Mouse (Mus musculus) embryonic facial prominence, embryonic 15.5 days (tissue): Measurements from ENCODE around the gene Ccdc191. TPM values are rescaled to one million over a fixed set of nuclear protein-coding genes. Genes with fewer than 3 reads are reported as not detected.

Source experiments
- ATAC-seq: fragments of 200-750 bp; cut with Nextera tagmentation; 2 replicates; pipeline ENCODE4 v1.8.0; 2017; ENCODE audit warnings: low read depth, moderate TSS enrichment; ENCODE audit not compliant: insufficient number of reproducible peaks, low FRiP score, low TSS enrichment
- H3K27ac ChIP-seq: fragments of 300-500 bp; sonication (generic); replicated peaks from 2 replicates; pipeline ENCODE4 v1.5.1; 2015; ENCODE audit warnings: mild to moderate bottlenecking, inconsistent platforms
- H3K27me3 ChIP-seq: fragments of 300-500 bp; sonication (generic); 2 replicates; pipeline ENCODE4 v1.6.1; 2015; ENCODE audit warnings: inconsistent platforms
- H3K36me3 ChIP-seq: fragments of 300-500 bp; sonication (generic); 2 replicates; pipeline ENCODE4 v1.6.1; 2015; ENCODE audit warnings: mild to moderate bottlenecking, inconsistent platforms
- H3K4me1 ChIP-seq: fragments of 300-500 bp; sonication (generic); 2 replicates; pipeline ENCODE4 v1.6.1; 2015; ENCODE audit warnings: inconsistent platforms
- H3K4me2 ChIP-seq: fragments of 300-500 bp; sonication (generic); replicated peaks from 2 replicates; pipeline ENCODE4 v1.6.1; 2015; ENCODE audit warnings: mild to moderate bottlenecking, inconsistent platforms
- H3K4me3 ChIP-seq: fragments of 300-500 bp; sonication (generic); replicated peaks from 2 replicates; pipeline ENCODE4 v1.5.1; 2015; ENCODE audit warnings: mild to moderate bottlenecking, inconsistent platforms
- H3K9ac ChIP-seq: fragments of 300-500 bp; sonication (generic); 2 replicates; pipeline ENCODE4 v1.6.1; 2015; ENCODE audit warnings: inconsistent platforms
- H3K9me3 ChIP-seq: fragments of 300-500 bp; sonication (generic); replicated peaks from 2 replicates; pipeline ENCODE4 v1.6.1; 2016; ENCODE audit warnings: inconsistent platforms
- WGBS: fragments of 180-500 bp; shearing (Covaris S2); methylation state at CpG from one replicate; pipeline ENCODE4 v1.1.7; 2015; 5-methylcytosine and 5-hydroxymethylcytosine counted together
- polyA plus RNA-seq: library from polyadenylated mRNA; unstranded; fragments of >200 nt; fragmentation: Nextera tagmentation; extraction: Ambion mirVana; gene quantifications from 2 replicates; pipeline ENCODE4 v1.2.1, GENCODE M21; 2015

Gene Ccdc191
- polyA plus RNA-seq, 1 experiment from 2014 or later = 16.5 TPM

DNA sequence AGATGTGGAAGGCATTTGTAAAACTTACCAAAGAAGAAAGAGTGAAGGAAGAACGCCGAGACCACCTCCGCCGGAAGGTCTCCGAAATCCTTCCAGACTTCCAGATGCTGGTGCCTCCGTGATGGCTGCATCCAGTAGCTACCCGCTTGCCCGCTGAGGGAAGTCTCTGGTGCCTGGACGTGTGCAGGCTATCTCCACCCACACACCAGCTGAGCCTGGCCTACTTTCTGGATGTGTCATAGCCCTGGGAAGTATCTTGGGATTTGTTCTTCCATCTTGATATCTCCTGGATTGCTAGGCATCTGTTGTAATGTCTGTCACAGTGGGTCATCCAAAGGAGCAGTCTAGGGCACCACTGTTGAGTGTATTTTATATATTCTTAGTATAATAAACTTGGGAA lies 73.7 kb downstream of the Ccdc191 start:
- Histone ChIP-seq H3K27me3 (no peaks in the 10 kb centered on the region), H3K36me3 (no peaks in the 10 kb centered on the region), H3K4me3 (no peak overlapping the region), H3K9me3 (no peaks in the 10 kb centered on the region), H3K27ac (no peak overlapping the region), H3K4me2 (no peak overlapping the region), H3K4me1 (no peaks in the 10 kb centered on the region), H3K9ac (no peak overlapping the region)
- no peak for ATAC-seq
- WGBS = 91% methylated on average over 9 of the region's 9 CpGs

DNA sequence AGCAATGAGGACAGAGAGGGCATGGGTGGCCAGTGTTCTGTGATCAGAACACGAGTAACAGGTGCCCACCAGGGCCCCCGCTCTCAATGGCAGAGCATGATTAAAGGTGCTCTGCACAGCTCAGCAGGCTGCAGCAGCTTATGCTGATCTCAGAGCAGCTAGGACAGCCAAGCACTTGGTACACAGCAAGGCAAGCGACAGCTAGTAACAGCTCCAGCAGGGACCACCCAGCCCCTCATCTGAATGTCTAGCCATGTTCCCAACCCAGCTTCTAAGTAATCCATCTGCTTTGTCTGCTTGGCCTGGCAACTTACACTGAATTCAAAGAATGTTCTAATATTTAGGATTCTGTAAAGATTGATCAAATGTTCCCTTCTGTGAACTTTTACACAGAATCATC lies 74.2 kb downstream of the Ccdc191 start:
- Histone ChIP-seq H3K4me1 (no peaks in the 10 kb centered on the region), H3K36me3 (no peaks in the 10 kb centered on the region), H3K4me3 (no peak overlapping the region), H3K9ac (no peak overlapping the region), H3K9me3 (no peaks in the 10 kb centered on the region), H3K27ac (no peak overlapping the region), H3K27me3 (no peaks in the 10 kb centered on the region), H3K4me2 (no peak overlapping the region)
- WGBS = 76% methylated on average over 3 of the region's 3 CpGs
- no peak for ATAC-seq

DNA sequence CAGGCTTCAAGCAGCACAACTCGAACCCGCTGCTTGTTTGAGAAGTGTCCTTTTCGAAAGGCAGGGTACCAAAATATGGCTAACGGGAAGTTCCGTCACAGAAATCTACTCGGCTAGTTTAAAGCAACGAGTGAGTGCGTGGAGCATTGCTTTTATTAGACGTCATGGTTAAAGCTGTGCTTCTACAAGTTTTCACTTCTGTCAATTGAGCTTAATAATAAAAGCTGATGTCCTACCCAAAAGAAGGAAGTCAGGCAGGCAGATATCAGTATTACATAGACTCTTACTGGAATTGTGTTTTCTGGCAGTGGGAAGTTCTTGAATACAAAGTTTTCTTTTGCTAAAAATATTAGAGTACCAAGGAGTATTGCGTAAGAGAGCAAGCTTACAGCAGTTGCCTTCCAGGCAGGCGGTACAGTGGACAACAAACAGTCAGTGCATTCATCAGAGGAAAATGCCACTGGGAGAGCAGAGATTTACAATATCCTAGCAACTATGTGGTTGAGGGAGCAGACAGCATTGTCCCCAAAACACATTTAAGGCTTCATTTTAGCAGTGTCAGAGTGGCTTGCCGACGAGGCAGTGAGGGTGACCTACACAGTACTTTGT lies 76.3 kb downstream of the Ccdc191 start:
- Histone ChIP-seq H3K4me1 (no peaks in the 10 kb centered on the region), H3K27ac (no peak overlapping the region), H3K4me2 (no peak overlapping the region), H3K36me3 (no peaks in the 10 kb centered on the region), H3K9me3 (no peaks in the 10 kb centered on the region), H3K27me3 (no peaks in the 10 kb centered on the region), H3K9ac (no peak overlapping the region), H3K4me3 (no peak overlapping the region)
- WGBS = 83% methylated on average over 13 of the region's 13 CpGs
- ATAC-seq = no peak

DNA sequence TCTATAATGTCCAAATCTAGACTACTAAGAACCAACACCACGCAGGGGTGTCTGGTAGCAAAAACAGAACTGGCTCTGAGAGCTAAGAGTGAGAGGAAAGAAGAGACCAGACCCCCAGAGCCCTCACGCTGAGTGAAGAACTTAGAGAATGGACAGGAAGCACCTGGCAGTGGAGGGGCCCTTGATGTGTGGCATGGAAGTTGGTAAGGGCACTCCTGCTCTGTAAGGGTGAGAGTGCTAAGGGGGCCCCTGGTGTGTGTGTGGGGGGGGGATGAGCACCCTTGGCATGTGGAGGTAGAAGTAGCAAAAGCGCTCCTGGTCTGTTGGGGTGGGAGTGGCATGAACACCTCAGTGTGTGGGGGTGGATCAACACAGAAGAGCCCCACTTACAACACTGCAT lies 80.8 kb downstream of the Ccdc191 start:
- ATAC-seq = no peak
- Histone ChIP-seq H3K4me1 (no peaks in the 10 kb centered on the region), H3K4me3 (no peak overlapping the region), H3K9ac (no peak overlapping the region), H3K36me3 (no peaks in the 10 kb centered on the region), H3K27me3 (no peaks in the 10 kb centered on the region), H3K9me3 (no peaks in the 10 kb centered on the region), H3K27ac (no peak overlapping the region), H3K4me2 (no peak overlapping the region)
- 82% methylated on average over 3 of the region's 3 CpGs for WGBS

DNA sequence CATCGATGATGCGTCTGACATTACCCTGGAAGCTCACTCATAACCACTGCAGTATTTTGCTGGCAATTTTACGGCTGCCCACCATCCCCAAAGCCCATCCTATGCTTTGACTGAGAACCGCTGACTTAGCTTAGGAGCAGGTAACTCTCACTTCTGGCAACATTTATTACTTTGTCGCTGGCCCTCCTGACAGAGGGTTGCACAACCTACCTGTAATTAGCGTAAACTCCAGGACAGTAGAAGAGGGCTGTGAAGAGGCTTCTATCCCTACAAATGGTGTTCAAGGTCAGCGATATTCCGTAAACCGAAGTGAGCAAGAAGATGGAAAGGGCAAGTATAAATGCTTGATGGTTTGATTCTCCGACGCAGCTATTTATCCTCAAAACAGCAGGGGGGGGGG lies 81.6 kb downstream of the Ccdc191 start:
- no peak overlapping the region for H3K27ac ChIP-seq
- WGBS = 92% methylated on average over 11 of the region's 11 CpGs
- H3K4me1 ChIP-seq = no peaks in the 10 kb centered on the region

DNA sequence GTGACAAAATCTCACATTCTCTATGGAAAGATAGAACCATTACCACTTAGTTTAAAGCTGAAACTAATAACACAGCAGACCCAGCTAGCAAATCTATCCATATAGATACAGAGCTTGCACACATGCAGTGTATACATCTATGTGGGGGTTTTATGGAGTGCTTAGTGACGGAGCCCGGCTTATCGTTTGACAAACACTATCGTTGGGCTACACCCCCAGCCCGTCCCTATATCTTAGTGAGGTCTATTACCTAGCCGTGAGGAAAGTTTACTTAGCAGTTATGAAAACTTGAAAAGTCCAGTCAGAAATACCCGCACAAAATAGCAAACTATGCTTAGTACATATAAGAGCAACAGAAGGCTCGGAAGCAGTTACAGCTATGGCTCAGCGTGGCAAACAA lies 82.1 kb downstream of the Ccdc191 start:
- H3K9me3 ChIP-seq = no peaks in the 10 kb centered on the region
- H3K4me2 ChIP-seq = no peak overlapping the region
- no peaks in the 10 kb centered on the region for H3K27me3 ChIP-seq
- no peaks in the 10 kb centered on the region for H3K36me3 ChIP-seq
- 93% methylated on average over 9 of the region's 9 CpGs for WGBS
- no peak overlapping the region for H3K27ac ChIP-seq
- H3K4me1 ChIP-seq = no peaks in the 10 kb centered on the region
- no peak overlapping the region for H3K9ac ChIP-seq
- ATAC-seq = no peak
- no peak overlapping the region for H3K4me3 ChIP-seq

More for the DNA sequence above, 81.6 kb downstream of the Ccdc191 start:
- H3K4me2 ChIP-seq = no peak overlapping the region
- no peaks in the 10 kb centered on the region for H3K27me3 ChIP-seq
- H3K9ac ChIP-seq = no peak overlapping the region
- ATAC-seq = no peak
- H3K9me3 ChIP-seq = no peaks in the 10 kb centered on the region
- no peak overlapping the region for H3K4me3 ChIP-seq
- no peaks in the 10 kb centered on the region for H3K36me3 ChIP-seq

DNA sequence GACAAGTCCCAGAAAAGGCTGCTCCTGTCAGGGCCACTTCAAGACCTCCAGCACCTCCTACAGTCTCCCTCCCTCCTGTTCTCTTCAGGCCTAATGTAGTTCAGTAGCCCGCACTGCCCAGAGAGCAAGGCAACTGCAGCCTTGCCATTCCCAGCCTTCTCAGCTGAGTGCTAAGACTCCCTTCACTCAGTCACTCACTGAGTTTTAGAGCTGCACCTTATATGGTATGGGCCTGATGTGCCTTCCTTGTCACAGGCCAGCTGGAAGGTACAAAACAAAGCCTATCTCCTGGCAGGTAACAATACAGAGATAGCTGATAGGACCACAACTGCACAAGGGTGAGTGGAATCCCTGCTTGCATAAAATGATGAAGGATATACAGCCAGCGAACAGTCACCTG lies 82.8 kb downstream of the Ccdc191 start:
- Histone ChIP-seq H3K27ac (no peak overlapping the region), H3K27me3 (0 out of 2 replicates have a peak, but pooled peaks cover under 1% of the 10 kb centered on the region), H3K4me3 (no peak overlapping the region), H3K9ac (no peak overlapping the region), H3K4me2 (no peak overlapping the region), H3K36me3 (no peaks in the 10 kb centered on the region), H3K4me1 (no peaks in the 10 kb centered on the region), H3K9me3 (no peaks in the 10 kb centered on the region)
- ATAC-seq = no peak; the same call in 1 of the 2 replicates
- WGBS = 89% methylated on average over 2 of the region's 2 CpGs

DNA sequence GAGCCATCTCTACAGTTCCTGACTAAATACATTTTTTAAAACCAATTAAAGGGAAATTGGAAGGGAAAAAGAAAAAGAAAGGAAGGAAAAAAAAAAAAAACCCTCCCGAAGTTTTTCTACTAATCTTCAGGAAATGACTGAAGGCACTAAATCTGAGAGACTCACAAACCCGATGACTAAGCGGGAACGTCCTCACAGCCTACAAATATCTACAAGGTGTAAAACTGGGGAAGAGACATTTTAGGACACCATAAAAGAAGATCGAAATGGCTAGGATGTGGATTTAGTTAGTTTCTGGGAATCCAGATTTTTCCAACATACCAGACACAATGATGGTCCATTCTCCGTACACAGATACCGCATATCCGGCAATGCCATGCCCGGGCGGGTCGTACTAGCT lies 83.5 kb downstream of the Ccdc191 start:
- H3K36me3 ChIP-seq = no peaks in the 10 kb centered on the region
- peaks cover 7% of the 10 kb centered on the region; the same call in 1 of the 2 replicates for H3K27me3 ChIP-seq
- H3K4me1 ChIP-seq = no peaks in the 10 kb centered on the region
- no peak overlapping the region for H3K4me3 ChIP-seq
- no peak for ATAC-seq
- H3K4me2 ChIP-seq = no peak overlapping the region
- H3K9ac ChIP-seq = no peak overlapping the region
- 88% methylated on average over 11 of the region's 11 CpGs for WGBS
- H3K27ac ChIP-seq = no peak overlapping the region
- no peaks in the 10 kb centered on the region for H3K9me3 ChIP-seq

DNA sequence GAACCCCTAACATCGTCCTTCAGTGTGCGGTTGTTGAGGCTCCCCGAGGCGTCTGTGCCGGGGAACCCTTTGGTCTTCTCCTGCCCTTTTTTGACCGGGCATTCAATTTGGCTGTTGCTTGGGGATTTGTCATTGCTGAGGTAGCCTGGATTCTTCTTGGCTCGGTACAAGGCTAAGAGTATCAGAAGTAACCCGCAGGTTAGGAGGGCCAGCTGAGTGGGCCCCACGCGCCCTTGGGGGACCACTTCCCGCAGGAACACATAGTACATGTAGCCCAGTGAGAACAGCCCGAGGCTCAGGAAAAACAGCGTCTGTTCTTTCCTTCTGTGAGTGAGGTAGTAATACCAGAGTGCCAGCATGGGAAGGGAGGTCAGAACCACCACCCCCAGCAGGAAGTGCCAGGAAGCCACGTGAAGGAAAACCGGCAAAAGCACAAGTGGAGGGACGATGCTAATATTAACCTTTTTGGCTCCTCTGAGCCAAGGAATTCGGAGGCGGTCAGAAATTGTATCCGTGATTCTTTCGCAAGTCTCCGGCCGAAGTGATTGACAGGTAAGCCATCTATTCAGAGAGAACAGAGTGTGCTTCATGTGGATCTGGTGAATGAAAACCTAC lies 84.1 kb downstream of the Ccdc191 start:
- Histone ChIP-seq H3K4me2 (no peak overlapping the region), H3K9me3 (no peaks in the 10 kb centered on the region), H3K4me1 (no peaks in the 10 kb centered on the region), H3K9ac (no peak overlapping the region), H3K4me3 (no peak overlapping the region), H3K36me3 (no peaks in the 10 kb centered on the region), H3K27me3 (peaks cover 8% of the 10 kb centered on the region; the same call in 1 of the 2 replicates), H3K27ac (no peak overlapping the region)
- no peak for ATAC-seq
- WGBS = 70% methylated on average over 22 of the region's 22 CpGs

DNA sequence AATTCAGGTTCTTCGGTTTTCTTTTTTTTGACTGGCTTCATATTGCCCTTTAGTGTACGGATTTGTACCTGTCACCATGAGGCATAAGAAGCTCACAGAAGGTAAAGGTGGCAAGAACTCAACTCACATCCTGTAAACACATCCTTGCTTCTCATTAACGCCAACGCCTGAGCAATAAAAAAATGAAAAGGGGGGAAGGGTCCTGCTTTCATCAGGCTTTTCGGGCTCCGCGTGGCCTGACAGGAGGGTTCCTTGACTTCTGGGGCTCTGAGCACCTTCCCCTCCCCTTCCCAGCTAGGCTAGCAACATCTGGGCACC lies 89.4 kb downstream of the Ccdc191 start:
- H3K4me1 ChIP-seq = peaks cover 8% of the 10 kb centered on the region; the same call in 1 of the 2 replicates
- 0 out of 2 replicates have a peak overlapping the region, but pooled peaks have one; percentile 41 for H3K9ac ChIP-seq
- WGBS = 17% methylated on average over 7 of the region's 7 CpGs

DNA sequence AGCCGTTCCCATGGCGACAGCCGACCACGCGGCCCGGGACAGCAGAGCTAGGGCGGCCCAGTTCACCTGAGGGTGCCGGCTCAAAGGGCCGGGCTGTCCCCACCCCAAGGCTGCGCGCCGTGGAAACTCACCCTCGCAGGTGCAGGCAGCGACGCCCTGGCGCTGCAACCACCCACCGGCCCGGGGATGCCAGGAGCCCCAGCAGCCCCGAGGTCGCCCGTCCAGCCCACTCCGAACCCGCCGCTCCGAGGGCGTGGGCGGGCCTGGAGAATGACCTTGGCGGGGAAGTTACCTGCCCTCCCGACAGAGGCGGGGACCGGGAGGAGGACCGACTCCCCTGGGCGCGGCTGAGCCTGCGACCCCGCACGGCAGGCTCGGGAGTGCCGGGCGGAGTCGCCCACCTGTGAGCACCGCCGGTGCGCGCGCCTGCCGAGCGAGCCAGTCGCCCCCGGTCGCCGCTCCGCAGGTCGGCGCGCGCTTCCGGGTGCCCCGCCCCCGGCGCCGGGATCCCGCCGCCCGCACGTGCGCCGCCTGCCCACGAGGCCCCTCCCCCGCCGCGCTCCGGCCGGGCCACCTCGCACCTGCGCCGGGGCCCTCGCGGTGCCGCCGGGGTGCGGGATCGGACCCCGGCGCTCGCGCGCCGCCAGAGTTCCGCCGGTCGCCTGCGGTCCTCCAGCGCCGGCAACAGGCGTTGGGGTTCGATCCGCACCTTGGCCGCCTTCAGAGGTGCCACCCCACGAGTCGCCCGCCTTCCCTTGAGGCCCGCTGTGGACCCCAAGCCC lies 89.9 kb downstream of the Ccdc191 start, which contains the start of gene Zdhhc23:
TSS of gene Zdhhc23 (minus strand) at position 464 of the 782 bp plus-strand sequence.
- Histone ChIP-seq H3K4me1 (peaks cover 8% of the 10 kb centered on the region; the same call in 1 of the 2 replicates), H3K27ac (no peak within 1 kb of the TSS), H3K9ac (peak within 1 kb of the TSS; percentile 41), H3K4me3 (peak within 1 kb of the TSS; percentile 63), H3K4me2 (peak within 1 kb of the TSS; percentile 99), H3K27me3 (peaks cover 15% of the 10 kb centered on the region), H3K36me3 (no peaks in the 10 kb centered on the region), H3K9me3 (no peaks in the 10 kb centered on the region)
- WGBS = under 1% methylated on average over 74 of the region's 103 CpGs
- ATAC-seq = 0 out of 2 replicates have a peak, but pooled peaks have one; percentile 36

More for the DNA sequence above, 89.4 kb downstream of the Ccdc191 start:
- no peaks in the 10 kb centered on the region for H3K9me3 ChIP-seq
- ATAC-seq = no peak
- peaks cover 15% of the 10 kb centered on the region for H3K27me3 ChIP-seq
- peak overlapping the region; percentile 99 for H3K4me2 ChIP-seq
- H3K36me3 ChIP-seq = no peaks in the 10 kb centered on the region
- H3K27ac ChIP-seq = no peak overlapping the region
- peak overlapping the region; percentile 63 for H3K4me3 ChIP-seq
